Mouse (Mus musculus) hindbrain, embryonic 10.5 days (tissue): ENCODE measurements around the gene Ece1. TPM values are rescaled to one million over a fixed set of nuclear protein-coding genes. Genes with fewer than 3 reads are reported as not detected.

Experiments
- DNase-seq: peaks from one replicate; pipeline ENCODE4 v3.0.0-alpha.2; 2017; ENCODE audit warnings: low spot score
- H3K27ac ChIP-seq: fragments of 300-500 bp; sonication (generic); 2 replicates; pipeline ENCODE4 v1.5.1; 2016; ENCODE audit warnings: mild to moderate bottlenecking, moderate library complexity
- H3K27me3 ChIP-seq: fragments of 300-500 bp; sonication (generic); 2 replicates; pipeline ENCODE4 v1.6.1; 2016; ENCODE audit warnings: mild to moderate bottlenecking; ENCODE audit not compliant: poor library complexity, insufficient read depth, severe bottlenecking
- H3K36me3 ChIP-seq: fragments of 300-500 bp; sonication (generic); 2 replicates; pipeline ENCODE4 v1.6.1; 2016; ENCODE audit warnings: mild to moderate bottlenecking, moderate library complexity
- H3K4me1 ChIP-seq: fragments of 300-500 bp; sonication (generic); replicated peaks from 2 replicates; pipeline ENCODE4 v1.6.1; 2016; ENCODE audit warnings: mild to moderate bottlenecking
- H3K4me3 ChIP-seq: fragments of 300-500 bp; sonication (generic); 2 replicates; pipeline ENCODE4 v1.5.1; 2016; ENCODE audit warnings: mild to moderate bottlenecking, moderate library complexity
- H3K9me3 ChIP-seq: fragments of 300-500 bp; sonication (generic); 2 replicates; pipeline ENCODE4 v1.6.1; 2016; ENCODE audit warnings: mild to moderate bottlenecking, moderate library complexity
- WGBS: fragments of 180-500 bp; shearing (Covaris S2); methylation state at CpG from one replicate; pipeline ENCODE4 v1.1.7; 2016; 5-methylcytosine and 5-hydroxymethylcytosine counted together
- polyA plus RNA-seq: library from polyadenylated mRNA; unstranded; fragments of >200 nt; fragmentation: Nextera tagmentation; extraction: Ambion mirVana; gene quantifications from 2 replicates; pipeline ENCODE4 v1.2.1, GENCODE M21; 2016

Gene Ece1
- polyA plus RNA-seq, 1 experiment from 2014 or later, result 33.7 TPM

- peak overlapping the region; percentile 70 for H3K4me3 ChIP-seq
- H3K9me3 ChIP-seq, result no peaks in the 10 kb centered on the region
- no peaks in the 10 kb centered on the region for H3K27me3 ChIP-seq
- WGBS, result 21% methylated on average over 17 of the region's 17 CpGs
- H3K27ac ChIP-seq, result peak overlapping the region; percentile 91
- H3K4me1 ChIP-seq, result peaks cover 57% of the 10 kb centered on the region
- DNase-seq, result no peak
- H3K36me3 ChIP-seq, result no peaks in the 10 kb centered on the region
Measured at GRCm38 (mm10) chr4:137861461-137862011, 501 bp upstream of the Ece1 start.

GRCm38 (mm10) chr4:137862516-137863240 lies 641 bp downstream of the Ece1 start:
- H3K27ac ChIP-seq, result peak overlapping the region; percentile 91

GRCm38 (mm10) chr4:137864031-137864430 lies 2.0 kb downstream of the Ece1 start:
- no peak overlapping the region for H3K27ac ChIP-seq
- H3K36me3 ChIP-seq, result no peaks in the 10 kb centered on the region
- WGBS, result 93% methylated on average over 4 of the region's 4 CpGs
- no peaks in the 10 kb centered on the region for H3K9me3 ChIP-seq
- no peak for DNase-seq
- no peaks in the 10 kb centered on the region for H3K27me3 ChIP-seq
- H3K4me1 ChIP-seq, result peaks cover 77% of the 10 kb centered on the region
- H3K4me3 ChIP-seq, result no peak overlapping the region

More at GRCm38 (mm10) chr4:137862516-137863240, 641 bp downstream of the Ece1 start:
- H3K27me3 ChIP-seq, result no peaks in the 10 kb centered on the region
- WGBS, result 18% methylated on average over 21 of the region's 21 CpGs
- no peaks in the 10 kb centered on the region for H3K9me3 ChIP-seq
- no peak for DNase-seq
- peaks cover 68% of the 10 kb centered on the region for H3K4me1 ChIP-seq
- no peaks in the 10 kb centered on the region for H3K36me3 ChIP-seq
- peak overlapping the region; percentile 70 for H3K4me3 ChIP-seq

GRCm38 (mm10) chr4:137864769-137865168 lies 2.7 kb downstream of the Ece1 start:
- Histone ChIP-seq H3K36me3 (no peaks in the 10 kb centered on the region), H3K9me3 (no peaks in the 10 kb centered on the region), H3K4me3 (peak overlapping the region; percentile 9; the same call in 1 of the 2 replicates), H3K27me3 (no peaks in the 10 kb centered on the region), H3K27ac (peak overlapping the region; percentile 46), H3K4me1 (peaks cover 85% of the 10 kb centered on the region)
- 56% methylated on average over 9 of the region's 9 CpGs for WGBS
- DNase-seq, result no peak

- peak overlapping the region; percentile 9; the same call in 1 of the 2 replicates for H3K4me3 ChIP-seq
- 71% methylated on average over 10 of the region's 10 CpGs for WGBS
Measured at GRCm38 (mm10) chr4:137865221-137865641, 3.2 kb downstream of the Ece1 start.

GRCm38 (mm10) chr4:137866206-137866863 lies 4.3 kb downstream of the Ece1 start:
- H3K27me3 ChIP-seq, result no peaks in the 10 kb centered on the region
- 36% methylated on average over 19 of the region's 19 CpGs for WGBS
- DNase-seq, result peak; percentile 69
- H3K9me3 ChIP-seq, result no peaks in the 10 kb centered on the region
- H3K36me3 ChIP-seq, result no peaks in the 10 kb centered on the region
- H3K4me1 ChIP-seq, result peaks cover 92% of the 10 kb centered on the region
- peak overlapping the region; percentile 63 for H3K27ac ChIP-seq
- H3K4me3 ChIP-seq, result peak overlapping the region; percentile 32

More at GRCm38 (mm10) chr4:137865221-137865641, 3.2 kb downstream of the Ece1 start:
- Histone ChIP-seq H3K9me3 (no peaks in the 10 kb centered on the region), H3K4me1 (peaks cover 89% of the 10 kb centered on the region), H3K27ac (peak overlapping the region; percentile 46), H3K36me3 (no peaks in the 10 kb centered on the region), H3K27me3 (no peaks in the 10 kb centered on the region)
- DNase-seq, result no peak

- H3K27me3 ChIP-seq, result no peaks in the 10 kb centered on the region
Measured at GRCm38 (mm10) chr4:137867225-137867624, 5.2 kb downstream of the Ece1 start.

GRCm38 (mm10) chr4:137867675-137868257 lies 5.7 kb downstream of the Ece1 start:
- Histone ChIP-seq H3K27ac (peak overlapping the region; percentile 37; the same call in 1 of the 2 replicates), H3K27me3 (no peaks in the 10 kb centered on the region), H3K9me3 (no peaks in the 10 kb centered on the region), H3K4me3 (no peak overlapping the region), H3K36me3 (no peaks in the 10 kb centered on the region), H3K4me1 (peaks cover 82% of the 10 kb centered on the region)
- WGBS, result 87% methylated on average over 13 of the region's 13 CpGs
- DNase-seq, result no peak

More at GRCm38 (mm10) chr4:137867225-137867624, 5.2 kb downstream of the Ece1 start:
- Histone ChIP-seq H3K36me3 (no peaks in the 10 kb centered on the region), H3K4me3 (no peak overlapping the region), H3K9me3 (no peaks in the 10 kb centered on the region), H3K27ac (peak overlapping the region; percentile 37), H3K4me1 (peaks cover 87% of the 10 kb centered on the region)
- 73% methylated on average over 4 of the region's 4 CpGs for WGBS
- no peak for DNase-seq

GRCm38 (mm10) chr4:137869667-137870274 lies 7.7 kb downstream of the Ece1 start:
- Histone ChIP-seq H3K36me3 (no peaks in the 10 kb centered on the region), H3K4me1 (peaks cover 79% of the 10 kb centered on the region), H3K4me3 (no peak overlapping the region), H3K9me3 (no peaks in the 10 kb centered on the region), H3K27me3 (no peaks in the 10 kb centered on the region), H3K27ac (peak overlapping the region; percentile 68)
- WGBS, result 37% methylated on average over 16 of the region's 16 CpGs
- no peak for DNase-seq

GRCm38 (mm10) chr4:137870979-137871378 lies 8.9 kb downstream of the Ece1 start:
- Histone ChIP-seq H3K27me3 (no peaks in the 10 kb centered on the region), H3K27ac (no peak overlapping the region), H3K4me1 (peaks cover 79% of the 10 kb centered on the region), H3K36me3 (no peaks in the 10 kb centered on the region), H3K9me3 (no peaks in the 10 kb centered on the region), H3K4me3 (no peak overlapping the region)
- 85% methylated on average over 4 of the region's 4 CpGs for WGBS
- DNase-seq, result no peak

GRCm38 (mm10) chr4:137871431-137871830 lies 9.4 kb downstream of the Ece1 start:
- Histone ChIP-seq H3K27ac (no peak overlapping the region), H3K4me1 (peaks cover 79% of the 10 kb centered on the region), H3K36me3 (no peaks in the 10 kb centered on the region), H3K4me3 (no peak overlapping the region), H3K27me3 (0 out of 2 replicates have a peak, but pooled peaks cover 2% of the 10 kb centered on the region), H3K9me3 (no peaks in the 10 kb centered on the region)
- 92% methylated on average over 8 of the region's 8 CpGs for WGBS
- DNase-seq, result no peak

- no peaks in the 10 kb centered on the region for H3K36me3 ChIP-seq
- H3K9me3 ChIP-seq, result no peaks in the 10 kb centered on the region
- H3K4me3 ChIP-seq, result no peak overlapping the region
- 14% methylated on average over 7 of the region's 7 CpGs for WGBS
- DNase-seq, result no peak
- peak overlapping the region; percentile 72 for H3K27ac ChIP-seq
- H3K27me3 ChIP-seq, result 0 out of 2 replicates have a peak, but pooled peaks cover 2% of the 10 kb centered on the region
- peaks cover 82% of the 10 kb centered on the region for H3K4me1 ChIP-seq
Measured at GRCm38 (mm10) chr4:137874337-137874736, 12.3 kb downstream of the Ece1 start.
